Mouse (Mus musculus): ENCODE measurements around the gene Ttbk2. TPM values are rescaled to one million over a fixed set of nuclear protein-coding genes. Genes with fewer than 3 reads are reported as not detected.

Ttbk2 gene
- polyA plus RNA-seq, 1 experiment from 2014 or later = 5.3 TPM

DNA sequence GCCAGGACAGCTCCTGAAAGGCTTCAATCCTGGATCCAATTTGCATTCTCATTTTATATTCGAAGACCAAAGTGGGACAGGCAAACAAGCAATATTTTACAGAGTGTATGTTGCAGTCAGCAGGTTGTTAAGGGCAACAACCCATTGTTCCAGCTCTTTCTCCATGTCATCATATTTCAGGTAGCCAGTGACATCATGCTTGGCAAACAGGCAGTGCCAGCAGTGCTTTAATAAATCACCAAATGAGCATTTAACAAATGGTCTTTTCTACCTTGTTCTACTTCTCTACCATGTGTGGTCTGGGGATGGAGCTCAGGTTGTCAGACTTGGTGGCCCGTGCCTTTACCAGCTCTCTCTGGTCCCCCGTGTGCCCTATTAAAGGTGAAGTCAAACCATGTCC is 7.7 kb upstream of the Ttbk2 start:
- 92% methylated on average over 3 of the region's 3 CpGs for WGBS
- Histone ChIP-seq H3K27me3 (ENCODE audit: control insufficient read depth, insufficient read depth, low read length) (no peaks in the 10 kb centered on the region), H3K36me3 (ENCODE audit: control insufficient read depth, insufficient read depth, low read length) (peaks cover 21% of the 10 kb centered on the region; the same call in 1 of the 2 replicates), H3K9me3 (ENCODE audit: control insufficient read depth, low read length) (no peaks in the 10 kb centered on the region), H3K4me2 (replicated peaks; ENCODE audit: low read depth, low read length) (no peak overlapping the region), H3K4me3 (ENCODE audit: low read length) (no peak overlapping the region), H3K9ac (ENCODE audit: low read depth, low read length) (no peak overlapping the region), H3K4me1 (ENCODE audit: control insufficient read depth, insufficient read depth, low read length) (no peaks in the 10 kb centered on the region), H3K27ac (ENCODE audit: low read depth, low read length) (no peak overlapping the region)
- ATAC-seq (ENCODE audit: low FRiP score, low TSS enrichment) = no peak

DNA sequence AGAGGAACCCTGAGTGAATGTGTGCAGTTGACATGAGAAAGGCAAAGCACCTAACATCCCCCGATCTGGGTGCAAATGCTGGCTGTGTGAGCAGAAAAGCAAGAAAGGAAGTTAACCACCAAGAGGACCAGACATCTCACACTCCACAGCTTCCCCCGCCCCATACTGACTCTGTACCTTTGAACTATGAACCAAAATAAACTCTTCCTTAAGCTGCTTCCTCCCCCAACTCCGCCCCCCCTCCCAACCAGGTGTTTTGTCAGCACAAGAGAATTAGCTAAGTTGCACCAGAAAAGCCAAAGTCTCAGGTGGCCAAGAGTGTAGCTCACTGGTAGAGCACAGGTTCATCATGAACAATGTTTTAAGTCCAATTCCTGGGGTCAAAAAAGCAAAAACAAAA is 2.7 kb upstream of the Ttbk2 start:
- Histone ChIP-seq H3K9me3 (ENCODE audit: control insufficient read depth, low read length) (no peaks in the 10 kb centered on the region), H3K9ac (ENCODE audit: low read depth, low read length) (no peak overlapping the region), H3K36me3 (ENCODE audit: control insufficient read depth, insufficient read depth, low read length) (no peaks in the 10 kb centered on the region), H3K4me3 (ENCODE audit: low read length) (no peak overlapping the region), H3K4me1 (ENCODE audit: control insufficient read depth, insufficient read depth, low read length) (no peaks in the 10 kb centered on the region), H3K27me3 (ENCODE audit: control insufficient read depth, insufficient read depth, low read length) (no peaks in the 10 kb centered on the region), H3K27ac (ENCODE audit: low read depth, low read length) (no peak overlapping the region), H3K4me2 (replicated peaks; ENCODE audit: low read depth, low read length) (no peak overlapping the region)
- WGBS = 74% methylated on average over 3 of the region's 3 CpGs
- no peak for ATAC-seq (ENCODE audit: low FRiP score, low TSS enrichment)

DNA sequence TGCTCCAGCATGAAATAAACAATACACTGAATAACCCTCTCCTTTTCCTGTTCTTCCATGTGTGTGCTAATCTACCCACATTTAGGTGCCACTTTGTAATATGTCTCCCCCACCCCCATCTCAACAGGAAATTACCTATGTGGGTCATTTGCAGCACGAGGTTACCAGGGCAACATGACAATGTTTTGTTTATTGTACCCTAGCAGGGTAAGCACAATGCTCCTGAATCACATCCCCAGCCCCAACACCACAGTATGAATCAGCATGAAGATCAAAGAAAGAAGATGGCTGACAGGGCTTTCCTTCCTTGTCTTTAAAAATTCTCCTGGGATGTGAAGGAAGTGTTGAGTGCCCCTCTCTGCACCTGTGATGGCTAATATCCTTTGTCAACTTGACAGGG is 2.2 kb upstream of the Ttbk2 start:
- Histone ChIP-seq H3K27me3 (ENCODE audit: control insufficient read depth, insufficient read depth, low read length) (no peaks in the 10 kb centered on the region), H3K4me2 (replicated peaks; ENCODE audit: low read depth, low read length) (no peak overlapping the region), H3K4me3 (ENCODE audit: low read length) (no peak overlapping the region), H3K9me3 (ENCODE audit: control insufficient read depth, low read length) (no peaks in the 10 kb centered on the region), H3K4me1 (ENCODE audit: control insufficient read depth, insufficient read depth, low read length) (no peaks in the 10 kb centered on the region), H3K27ac (ENCODE audit: low read depth, low read length) (no peak overlapping the region), H3K36me3 (ENCODE audit: control insufficient read depth, insufficient read depth, low read length) (no peaks in the 10 kb centered on the region), H3K9ac (ENCODE audit: low read depth, low read length) (no peak overlapping the region)
- WGBS = 18% methylated on average over 1 of the region's 1 CpGs
- ATAC-seq (ENCODE audit: low FRiP score, low TSS enrichment) = no peak

DNA sequence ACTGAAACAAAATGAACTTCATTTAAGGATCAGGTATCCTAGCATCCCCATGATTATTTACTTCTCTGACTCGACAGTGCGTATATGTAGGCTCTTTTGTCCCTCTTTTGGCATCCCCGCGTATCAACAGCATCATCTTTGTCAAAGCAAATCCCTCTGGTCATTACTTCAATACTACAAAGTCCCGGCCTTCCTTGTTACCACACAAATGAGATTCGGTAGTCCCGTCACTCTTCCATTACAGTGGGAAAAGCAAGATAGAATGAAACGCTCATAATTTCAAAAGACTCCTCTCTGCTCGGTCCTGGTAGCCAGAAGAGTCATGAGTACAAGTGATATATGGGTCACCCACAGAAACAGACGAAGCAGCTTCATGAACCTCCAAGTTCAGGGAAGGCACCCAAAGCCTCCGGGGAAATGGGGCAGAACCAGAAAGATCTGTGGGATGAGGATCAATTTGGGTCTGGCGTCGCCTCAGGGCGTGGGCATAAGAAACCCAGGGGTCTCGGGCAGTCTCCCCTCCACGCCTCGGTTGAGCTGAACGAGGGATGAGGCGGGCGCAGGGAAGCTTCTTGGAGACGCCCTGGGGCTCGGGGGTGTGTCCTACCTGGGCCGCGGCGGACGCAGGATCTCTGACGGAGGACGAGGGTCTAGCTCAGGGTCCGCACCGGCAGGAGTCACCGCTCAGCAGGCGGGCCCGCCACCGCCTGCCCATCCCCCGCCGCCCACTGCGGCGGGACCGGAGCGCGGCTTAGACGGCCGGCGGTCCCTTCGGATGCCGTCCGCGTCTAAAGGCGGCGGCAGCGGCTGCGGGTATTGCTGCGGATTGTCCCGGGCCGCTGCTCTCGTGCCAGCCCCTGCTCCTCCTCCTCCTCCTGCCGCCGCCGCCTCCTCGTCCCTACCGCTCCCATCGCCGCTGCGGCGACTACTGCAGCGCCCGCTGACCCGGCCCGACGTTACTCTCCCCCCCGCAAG is 668 bp downstream of the Ttbk2 start, which contains the start of gene Cdan1:
Gene Cdan1, minus strand, starts transcription at position 680 of the 975 bp plus-strand sequence.
- Histone ChIP-seq H3K36me3 (ENCODE audit: control insufficient read depth, insufficient read depth, low read length) (no peaks in the 10 kb centered on the region), H3K4me2 (replicated peaks; ENCODE audit: low read depth, low read length) (peak within 1 kb of the TSS; percentile 65), H3K4me3 (ENCODE audit: low read length) (peak within 1 kb of the TSS; percentile 81), H3K4me1 (ENCODE audit: control insufficient read depth, insufficient read depth, low read length) (no peaks in the 10 kb centered on the region), H3K9ac (ENCODE audit: low read depth, low read length) (peak within 1 kb of the TSS; percentile 82), H3K9me3 (ENCODE audit: control insufficient read depth, low read length) (no peaks in the 10 kb centered on the region), H3K27me3 (ENCODE audit: control insufficient read depth, insufficient read depth, low read length) (no peaks in the 10 kb centered on the region), H3K27ac (ENCODE audit: low read depth, low read length) (no peak within 1 kb of the TSS)
- peak; percentile 78 for ATAC-seq (ENCODE audit: low FRiP score, low TSS enrichment)
- under 1% methylated on average over 52 of the region's 71 CpGs for WGBS

DNA sequence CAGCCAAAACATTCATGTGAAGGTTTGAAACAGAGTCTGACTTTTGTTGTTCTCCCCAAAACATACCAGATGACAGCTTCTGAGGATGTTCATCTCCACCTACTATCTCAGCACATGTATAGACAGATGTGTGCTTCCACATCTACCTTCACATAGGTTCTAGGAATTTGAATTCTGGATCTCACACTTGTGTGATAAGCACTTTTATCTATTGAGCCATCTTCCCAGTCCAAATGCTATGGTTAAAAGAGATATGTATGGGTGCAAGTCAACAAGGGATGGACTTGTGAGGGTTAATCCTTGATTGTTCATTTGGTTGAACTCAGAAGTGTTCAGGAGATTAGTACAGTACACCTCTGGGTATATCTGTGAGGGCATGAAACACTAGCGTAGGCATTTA is 5.1 kb downstream of the Ttbk2 start:
- no peaks in the 10 kb centered on the region for H3K36me3 ChIP-seq (ENCODE audit: control insufficient read depth, insufficient read depth, low read length)
- no peak overlapping the region for H3K4me3 ChIP-seq (ENCODE audit: low read length)
- WGBS = 100% methylated on average over 1 of the region's 1 CpGs
- H3K27ac ChIP-seq (ENCODE audit: low read depth, low read length) = no peak overlapping the region
- H3K9ac ChIP-seq (ENCODE audit: low read depth, low read length) = no peak overlapping the region
- no peaks in the 10 kb centered on the region for H3K27me3 ChIP-seq (ENCODE audit: control insufficient read depth, insufficient read depth, low read length)
- H3K4me1 ChIP-seq (ENCODE audit: control insufficient read depth, insufficient read depth, low read length) = no peaks in the 10 kb centered on the region
- ATAC-seq (ENCODE audit: low FRiP score, low TSS enrichment) = no peak
- no peaks in the 10 kb centered on the region for H3K9me3 ChIP-seq (ENCODE audit: control insufficient read depth, low read length)
- no peak overlapping the region for H3K4me2 ChIP-seq (replicated peaks; ENCODE audit: low read depth, low read length)

DNA sequence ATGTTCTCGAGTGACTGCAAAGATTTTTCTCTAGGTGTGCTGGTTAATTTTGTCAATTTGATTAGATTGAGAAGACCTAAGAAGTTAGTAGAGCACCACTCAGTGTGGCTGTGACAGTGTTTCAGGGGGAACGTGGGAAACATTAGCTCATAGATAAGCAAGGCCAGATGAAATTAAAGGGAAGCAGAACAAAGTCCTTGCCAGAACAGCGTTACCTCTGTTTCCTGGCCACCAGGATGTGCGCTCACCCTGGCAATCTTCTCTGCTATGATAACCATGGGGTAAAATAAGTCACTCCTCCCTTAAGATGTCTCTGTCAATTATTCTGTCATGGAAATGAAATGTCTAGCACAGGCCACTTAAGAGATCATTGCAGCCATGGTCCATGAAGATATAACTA is 6.4 kb downstream of the Ttbk2 start:
- no peak for ATAC-seq (ENCODE audit: low FRiP score, low TSS enrichment)
- Histone ChIP-seq H3K4me2 (replicated peaks; ENCODE audit: low read depth, low read length) (no peak overlapping the region), H3K36me3 (ENCODE audit: control insufficient read depth, insufficient read depth, low read length) (no peaks in the 10 kb centered on the region), H3K27ac (ENCODE audit: low read depth, low read length) (no peak overlapping the region), H3K9ac (ENCODE audit: low read depth, low read length) (no peak overlapping the region), H3K4me1 (ENCODE audit: control insufficient read depth, insufficient read depth, low read length) (no peaks in the 10 kb centered on the region), H3K9me3 (ENCODE audit: control insufficient read depth, low read length) (no peaks in the 10 kb centered on the region), H3K4me3 (ENCODE audit: low read length) (no peak overlapping the region), H3K27me3 (ENCODE audit: control insufficient read depth, insufficient read depth, low read length) (no peaks in the 10 kb centered on the region)
- WGBS = 83% methylated on average over 4 of the region's 4 CpGs

DNA sequence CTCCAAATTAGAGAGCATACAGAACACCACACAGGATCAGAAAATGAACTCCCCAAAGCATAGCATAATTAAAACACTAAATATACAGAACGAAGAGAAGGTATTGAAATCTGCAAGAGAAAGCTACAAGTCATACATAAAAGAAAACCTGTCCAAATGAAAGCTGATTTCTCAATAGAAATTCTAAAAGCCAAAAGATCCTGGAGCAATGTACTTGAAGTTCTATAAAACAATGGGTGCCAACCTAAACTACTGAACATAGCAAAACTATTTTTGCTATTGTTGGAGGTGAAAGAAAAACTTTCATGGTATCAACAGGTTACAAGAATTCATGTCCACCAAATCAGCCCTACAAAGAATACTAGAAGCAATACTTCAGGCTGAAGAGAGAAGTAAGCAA is 9.2 kb downstream of the Ttbk2 start:
- Histone ChIP-seq H3K36me3 (ENCODE audit: control insufficient read depth, insufficient read depth, low read length) (no peaks in the 10 kb centered on the region), H3K9me3 (ENCODE audit: control insufficient read depth, low read length) (no peaks in the 10 kb centered on the region), H3K9ac (ENCODE audit: low read depth, low read length) (no peak overlapping the region), H3K27me3 (ENCODE audit: control insufficient read depth, insufficient read depth, low read length) (no peaks in the 10 kb centered on the region), H3K4me2 (replicated peaks; ENCODE audit: low read depth, low read length) (no peak overlapping the region), H3K4me3 (ENCODE audit: low read length) (no peak overlapping the region), H3K27ac (ENCODE audit: low read depth, low read length) (no peak overlapping the region), H3K4me1 (ENCODE audit: control insufficient read depth, insufficient read depth, low read length) (no peaks in the 10 kb centered on the region)
- ATAC-seq (ENCODE audit: low FRiP score, low TSS enrichment) = no peak
- WGBS = 97% methylated on average over 1 of the region's 1 CpGs

DNA sequence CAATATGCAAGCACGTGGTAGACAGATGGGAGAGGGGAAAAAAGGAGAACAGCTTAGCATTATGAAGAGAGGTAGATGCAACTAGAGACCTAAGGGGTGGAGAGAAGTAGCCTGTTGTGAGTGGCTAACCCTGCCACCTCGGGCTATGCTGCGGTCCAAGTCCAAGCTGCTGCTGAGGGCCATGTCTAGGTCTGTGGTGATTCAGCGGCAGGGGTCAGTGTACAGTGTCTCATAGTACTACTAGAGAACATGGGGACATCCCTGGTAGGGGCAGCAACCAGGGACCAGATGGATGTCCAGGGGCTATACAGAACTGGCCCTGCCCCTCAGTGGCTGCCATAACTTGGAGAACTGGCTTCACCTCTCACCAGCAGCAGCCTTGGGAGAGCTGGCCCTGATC is 15.2 kb downstream of the Ttbk2 start:
- Histone ChIP-seq H3K36me3 (ENCODE audit: control insufficient read depth, insufficient read depth, low read length) (no peaks in the 10 kb centered on the region), H3K27me3 (ENCODE audit: control insufficient read depth, insufficient read depth, low read length) (no peaks in the 10 kb centered on the region), H3K4me2 (replicated peaks; ENCODE audit: low read depth, low read length) (no peak overlapping the region), H3K9ac (ENCODE audit: low read depth, low read length) (no peak overlapping the region), H3K4me3 (ENCODE audit: low read length) (no peak overlapping the region), H3K27ac (ENCODE audit: low read depth, low read length) (no peak overlapping the region), H3K9me3 (ENCODE audit: control insufficient read depth, low read length) (no peaks in the 10 kb centered on the region), H3K4me1 (ENCODE audit: control insufficient read depth, insufficient read depth, low read length) (no peaks in the 10 kb centered on the region)
- no peak for ATAC-seq (ENCODE audit: low FRiP score, low TSS enrichment)
- WGBS = 92% methylated on average over 4 of the region's 4 CpGs

DNA sequence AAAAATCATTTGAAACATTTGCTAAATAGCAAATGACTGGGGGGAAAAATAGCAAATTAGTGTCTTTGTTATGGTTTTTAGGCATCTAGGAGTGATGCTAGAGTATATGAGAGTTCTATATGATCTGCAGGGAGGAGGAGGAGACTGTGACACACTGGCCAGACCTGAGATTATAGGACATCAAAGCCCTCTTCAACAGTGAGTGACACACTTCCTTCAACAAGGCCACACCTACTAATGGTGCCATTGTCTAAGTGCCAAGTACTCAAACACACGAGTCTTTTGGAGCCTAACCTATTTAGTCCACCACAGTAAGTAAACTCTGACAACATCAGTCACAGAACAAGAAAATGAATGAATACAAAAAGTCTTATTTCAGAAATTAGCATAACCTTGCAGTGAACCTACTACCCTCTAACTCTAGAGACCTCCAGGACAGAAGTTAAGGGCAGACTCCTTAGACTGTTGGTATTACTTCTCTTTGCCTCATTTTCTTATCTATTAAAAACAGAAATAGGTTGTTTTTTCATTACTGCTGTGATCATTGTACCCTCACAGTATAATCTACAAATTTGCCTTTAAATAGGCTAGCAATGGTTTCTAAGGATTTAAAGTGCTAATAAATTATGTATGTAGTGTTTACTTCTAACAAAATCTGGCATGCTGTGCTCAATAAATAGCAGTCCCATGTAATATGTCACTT is 23.3 kb downstream of the Ttbk2 start:
- 35% methylated on average over 1 of the region's 1 CpGs for WGBS

More for the DNA sequence above, 23.3 kb downstream of the Ttbk2 start:
- ATAC-seq (ENCODE audit: low FRiP score, low TSS enrichment) = no peak
- Histone ChIP-seq H3K36me3 (ENCODE audit: control insufficient read depth, insufficient read depth, low read length) (no peaks in the 10 kb centered on the region; the same call in 1 of the 2 replicates), H3K9ac (ENCODE audit: low read depth, low read length) (no peak overlapping the region), H3K27ac (ENCODE audit: low read depth, low read length) (no peak overlapping the region), H3K4me3 (ENCODE audit: low read length) (no peak overlapping the region), H3K27me3 (ENCODE audit: control insufficient read depth, insufficient read depth, low read length) (no peaks in the 10 kb centered on the region), H3K9me3 (ENCODE audit: control insufficient read depth, low read length) (no peaks in the 10 kb centered on the region), H3K4me2 (replicated peaks; ENCODE audit: low read depth, low read length) (no peak overlapping the region), H3K4me1 (ENCODE audit: control insufficient read depth, insufficient read depth, low read length) (no peaks in the 10 kb centered on the region)
